Mouse (Mus musculus): Measurements from ENCODE around the gene Sap18.
A peak's percentile ranks its signal among the peaks of the same experiment; 100 is the strongest.
"Not testable (repeated sequence)": the region's sequence is repeated elsewhere in the genome, so short reads cannot be mapped to it uniquely, and the experiment has no call there.

The Sap18 gene

DNA sequence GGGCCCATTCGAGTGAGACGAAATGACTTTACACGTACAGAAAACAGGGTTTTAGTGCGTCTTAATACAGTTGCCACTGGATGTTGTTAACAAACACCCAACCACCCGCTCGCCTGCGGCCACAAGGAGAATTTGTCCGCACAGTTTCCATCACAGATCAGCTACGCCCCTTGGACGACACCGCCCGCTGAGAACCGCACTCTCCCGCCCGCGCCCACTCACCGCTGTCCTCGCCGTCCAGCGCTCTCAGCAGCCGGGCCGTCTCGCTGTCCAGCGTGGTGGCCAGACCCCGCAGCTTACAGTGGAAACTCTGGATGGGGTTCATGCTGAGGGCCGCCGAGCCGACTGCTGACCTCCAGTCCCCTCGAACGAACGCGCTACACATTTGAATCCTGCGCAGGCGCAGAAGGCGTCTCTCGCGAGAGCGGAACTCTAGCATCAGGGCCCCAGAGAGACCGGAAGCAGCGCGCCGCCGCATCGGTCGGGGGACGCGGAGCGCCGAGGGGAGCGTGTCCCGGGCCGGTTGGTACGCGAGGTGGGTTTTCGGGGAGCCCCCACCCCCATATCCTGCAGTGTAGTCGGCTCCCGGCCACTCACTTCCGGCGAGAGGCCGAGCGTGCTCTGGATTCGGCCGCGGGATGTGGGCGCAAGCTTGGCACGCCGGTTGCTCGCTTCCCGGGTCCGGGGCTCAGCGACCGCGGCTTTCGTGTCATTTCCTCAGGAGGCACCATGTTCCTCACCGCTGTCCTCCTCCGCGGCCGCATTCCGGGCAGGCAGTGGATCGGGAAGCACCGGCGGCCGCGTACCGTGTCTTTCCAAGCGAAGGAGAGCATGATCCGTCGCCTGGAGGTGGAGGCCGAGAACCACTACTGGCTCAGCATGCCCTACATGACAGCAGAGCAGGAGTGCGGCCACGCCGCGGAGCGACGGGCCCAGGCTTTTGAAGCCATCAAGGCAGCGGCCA lies 28.1 kb downstream of the Sap18 start, which contains the start of the genes Ska3 and Mrpl57:
Gene Ska3, minus strand, starts transcription at position 398 of the 964 bp plus-strand sequence.
Gene Mrpl57, plus strand, starts transcription at position 447 of the 964 bp plus-strand sequence.
- DNase-seq (ENCODE audit: low spot score in 2 of 2): peak; percentile 87 to 92

- DNase-seq (ENCODE audit: low spot score in 2 of 2): no peak
Measured at GRCm38 (mm10) chr14:57827284-57827683, 29.3 kb downstream of the Sap18 start.

DNA sequence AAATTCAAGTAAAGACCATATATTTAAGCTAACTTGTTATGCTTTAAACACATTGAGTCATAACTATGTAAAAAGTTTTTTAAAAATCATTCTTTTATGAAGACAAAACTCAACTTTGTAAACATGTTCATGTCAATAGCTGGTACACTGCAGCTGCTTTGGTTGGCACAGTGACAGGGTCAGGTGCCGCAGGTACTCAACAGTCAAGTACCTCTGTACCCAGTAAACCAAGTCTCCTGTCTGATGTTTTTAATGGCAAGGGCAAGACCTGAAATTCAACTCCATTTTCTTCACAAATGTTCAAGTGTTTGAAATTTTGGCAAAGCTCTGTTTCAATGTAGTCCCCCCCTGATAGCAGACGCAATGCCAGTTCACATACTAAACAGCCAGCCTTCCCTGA lies 35.5 kb downstream of the Sap18 start:
- DNase-seq (ENCODE audit: low spot score in 2 of 2): no peak

GRCm38 (mm10) chr14:57835157-57835556 lies 37.2 kb downstream of the Sap18 start:
- no peak for DNase-seq (ENCODE audit: low spot score in 2 of 2)

DNA sequence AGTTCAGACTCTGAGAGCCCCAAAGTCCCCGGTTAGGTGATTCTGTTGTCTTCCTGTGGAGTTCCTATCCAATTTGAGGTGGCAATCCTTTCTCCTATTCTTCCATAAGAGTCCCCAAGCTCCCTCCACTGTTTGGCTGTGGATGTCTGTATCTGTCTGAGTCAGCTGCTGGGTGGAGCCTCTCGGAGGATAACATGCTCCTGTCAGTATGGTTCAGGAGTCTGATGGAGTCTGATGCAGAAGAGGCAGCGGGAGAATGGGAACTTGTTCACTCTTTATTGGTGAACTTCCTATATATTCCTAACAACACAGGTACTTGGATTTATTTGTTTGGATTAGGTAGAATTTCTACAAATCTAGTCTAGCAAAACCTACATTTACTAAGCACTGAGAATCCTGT lies 46.6 kb downstream of the Sap18 start:
- DNase-seq (ENCODE audit: low spot score in 2 of 2): no peak

- not testable (repeated sequence) for DNase-seq (ENCODE audit: low spot score in 2 of 2)
Measured at GRCm38 (mm10) chr14:57848061-57848460, 50.1 kb downstream of the Sap18 start.

GRCm38 (mm10) chr14:57848646-57849045 lies 50.7 kb downstream of the Sap18 start:
- no peak for DNase-seq (ENCODE audit: low spot score in 2 of 2)

GRCm38 (mm10) chr14:57850330-57850729 lies 52.4 kb downstream of the Sap18 start:
- no peak for DNase-seq (ENCODE audit: low spot score in 2 of 2)

- no peak for DNase-seq (ENCODE audit: low spot score in 2 of 2)
Measured at GRCm38 (mm10) chr14:57852961-57853360, 55.0 kb downstream of the Sap18 start.

GRCm38 (mm10) chr14:57856037-57856436 lies 58.1 kb downstream of the Sap18 start:
- DNase-seq (ENCODE audit: low spot score in 2 of 2): not testable (repeated sequence)
